Mouse (Mus musculus): ENCODE data around the gene Kmt2e. TPM values are rescaled to one million over a fixed set of nuclear protein-coding genes. Genes with fewer than 3 reads are reported as not detected.

Kmt2e gene
- total RNA-seq, 1 experiment = 9.1 TPM

DNA sequence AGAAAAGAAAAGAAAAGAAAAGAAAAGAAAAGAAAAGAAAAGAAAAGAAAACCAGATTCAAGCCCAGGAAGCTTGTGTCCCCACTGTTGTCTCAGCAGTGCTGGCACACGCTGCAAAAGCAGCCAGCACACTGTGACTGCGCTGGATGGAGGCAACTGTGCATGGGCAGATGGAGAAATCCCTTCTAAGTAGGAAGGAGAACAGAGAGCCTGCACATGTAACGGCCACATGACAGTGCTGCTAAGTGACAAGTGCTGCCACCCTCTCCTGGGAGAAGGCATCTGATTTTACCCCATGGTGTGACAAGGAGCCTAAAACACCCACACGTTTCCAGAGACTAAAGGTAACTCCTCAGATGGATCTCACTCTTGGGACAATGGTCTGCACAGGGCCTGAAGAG is 83.6 kb downstream of the Kmt2e start:
- in situ Hi-C loops (cut with MboI; ENCODE audit: low sequenced_read_pairs in 2 of 2, unreplicated experiment in 2 of 2) = no loop called here
- H3K4me3 ChIP-seq (ENCODE audit: insufficient read depth in 1 of 2, low read depth in 1 of 2, low read length in 2 of 2, poor library complexity in 1 of 2, severe bottlenecking in 1 of 2) = no peak overlapping the region
- H3K27ac ChIP-seq (ENCODE audit: insufficient read depth, low read depth, low read length, poor library complexity, severe bottlenecking) = no peak overlapping the region
- no peak overlapping the region for H3K9ac ChIP-seq (ENCODE audit: insufficient read depth, low read depth, low read length, poor library complexity, severe bottlenecking)
- H3K4me1 ChIP-seq (ENCODE audit: control insufficient read depth in 2 of 2, insufficient read depth in 2 of 2, low read length in 2 of 2, poor library complexity in 1 of 2) = peaks cover 0 to 5% of the 10 kb centered on the region in 2 experiments; a peak in 2 of 4 replicates
- H3K36me3 ChIP-seq (ENCODE audit: control insufficient read depth, insufficient read depth, low read length, poor library complexity, severe bottlenecking) = peaks cover 19% of the 10 kb centered on the region; the same call in 1 of the 2 replicates
- no peaks in the 10 kb centered on the region for H3K9me3 ChIP-seq (ENCODE audit: control insufficient read depth, insufficient read depth, low read depth, low read length)
- TF ChIP-seq ZNF384 (IDR thresholded peaks at IDR 0.05; ENCODE audit: low read depth, low read length) = no peak
- no peak for TF ChIP-seq CHD2 (IDR thresholded peaks at IDR 0.05; ENCODE audit: low read depth, low read length)
- TF ChIP-seq HCFC1 (IDR thresholded peaks at IDR 0.05; ENCODE audit: borderline replicate concordance, insufficient read depth, low read length) = no peak
- no peak for TF ChIP-seq MAFK (IDR thresholded peaks at IDR 0.05; ENCODE audit: insufficient read depth, low read depth, low read length)
- no peak for TF ChIP-seq ZC3H11A (IDR thresholded peaks at IDR 0.05; ENCODE audit: borderline replicate concordance, low read depth, low read length)
- DNase-seq (ENCODE audit: low read depth, low spot score) = no peak

DNA sequence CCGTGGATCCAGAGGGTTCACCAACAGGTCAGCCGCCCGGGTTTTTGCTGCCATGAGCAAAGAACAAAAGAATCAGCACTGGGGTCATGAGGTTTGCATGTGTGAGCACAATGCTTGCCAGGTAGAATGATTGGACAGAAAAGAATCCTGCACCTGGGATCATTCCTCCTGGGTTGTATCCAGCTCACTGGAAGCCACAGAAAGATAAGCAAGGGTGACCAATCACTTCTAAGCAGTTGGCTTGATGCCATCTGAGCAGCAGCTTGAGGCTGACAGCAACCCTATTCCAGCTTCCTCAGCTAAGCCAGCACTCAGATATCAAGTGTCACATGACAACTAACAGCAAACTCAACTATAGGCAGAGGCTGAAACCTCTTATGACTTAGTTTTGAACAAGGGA is 84.4 kb downstream of the Kmt2e start:
- peaks cover 0 to 5% of the 10 kb centered on the region in 2 experiments; a peak in 2 of 4 replicates for H3K4me1 ChIP-seq (ENCODE audit: control insufficient read depth in 2 of 2, insufficient read depth in 2 of 2, low read length in 2 of 2, poor library complexity in 1 of 2)
- in situ Hi-C loops (cut with MboI; ENCODE audit: low sequenced_read_pairs in 2 of 2, unreplicated experiment in 2 of 2) = no loop called here
- no peaks in the 10 kb centered on the region for H3K9me3 ChIP-seq (ENCODE audit: control insufficient read depth, insufficient read depth, low read depth, low read length)
- H3K36me3 ChIP-seq (ENCODE audit: control insufficient read depth, insufficient read depth, low read length, poor library complexity, severe bottlenecking) = peaks cover 19% of the 10 kb centered on the region; the same call in 1 of the 2 replicates
- no peak for DNase-seq (ENCODE audit: low read depth, low spot score)
- no peak overlapping the region for H3K27ac ChIP-seq (ENCODE audit: insufficient read depth, low read depth, low read length, poor library complexity, severe bottlenecking)
- H3K9ac ChIP-seq (ENCODE audit: insufficient read depth, low read depth, low read length, poor library complexity, severe bottlenecking) = no peak overlapping the region
- TF ChIP-seq ZC3H11A (IDR thresholded peaks at IDR 0.05; ENCODE audit: borderline replicate concordance, low read depth, low read length) (no peak), MAFK (IDR thresholded peaks at IDR 0.05; ENCODE audit: insufficient read depth, low read depth, low read length) (no peak), ZNF384 (IDR thresholded peaks at IDR 0.05; ENCODE audit: low read depth, low read length) (no peak)
- no peak overlapping the region for H3K4me3 ChIP-seq (ENCODE audit: insufficient read depth in 1 of 2, low read depth in 1 of 2, low read length in 2 of 2, poor library complexity in 1 of 2, severe bottlenecking in 1 of 2)

DNA sequence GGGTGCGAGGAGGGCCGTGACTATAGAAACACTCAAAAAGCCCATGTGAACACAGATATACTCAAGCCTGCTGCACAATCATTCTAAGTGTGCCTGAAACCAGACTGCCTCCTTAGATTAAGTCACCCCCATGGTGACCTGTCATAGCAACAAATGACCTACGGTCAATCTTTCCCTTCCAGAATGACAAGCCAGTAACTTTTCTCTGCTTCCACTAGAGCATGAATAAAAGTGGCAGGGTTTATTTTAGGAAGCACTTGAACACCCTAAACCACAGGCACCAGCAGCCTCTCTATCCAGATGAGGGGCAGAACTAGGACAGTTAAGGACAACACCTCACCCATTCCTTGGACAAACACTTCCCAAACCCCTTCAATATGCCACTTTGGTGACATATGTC is 85.4 kb downstream of the Kmt2e start:
- Histone ChIP-seq H3K9ac (ENCODE audit: insufficient read depth, low read depth, low read length, poor library complexity, severe bottlenecking) (no peak overlapping the region), H3K36me3 (ENCODE audit: control insufficient read depth, insufficient read depth, low read length, poor library complexity, severe bottlenecking) (peaks cover 18% of the 10 kb centered on the region; the same call in 1 of the 2 replicates), H3K27ac (ENCODE audit: insufficient read depth, low read depth, low read length, poor library complexity, severe bottlenecking) (no peak overlapping the region), H3K9me3 (ENCODE audit: control insufficient read depth, insufficient read depth, low read depth, low read length) (no peaks in the 10 kb centered on the region), H3K4me3 (ENCODE audit: insufficient read depth in 1 of 2, low read depth in 1 of 2, low read length in 2 of 2, poor library complexity in 1 of 2, severe bottlenecking in 1 of 2) (no peak overlapping the region), H3K4me1 (ENCODE audit: control insufficient read depth in 2 of 2, insufficient read depth in 2 of 2, low read length in 2 of 2, poor library complexity in 1 of 2) (peaks cover 0 to 5% of the 10 kb centered on the region in 2 experiments; a peak in 2 of 4 replicates)
- in situ Hi-C loops (cut with MboI; ENCODE audit: low sequenced_read_pairs in 2 of 2, unreplicated experiment in 2 of 2) = no loop called here
- TF ChIP-seq HCFC1 (IDR thresholded peaks at IDR 0.05; ENCODE audit: borderline replicate concordance, insufficient read depth, low read length) (no peak), MAFK (IDR thresholded peaks at IDR 0.05; ENCODE audit: insufficient read depth, low read depth, low read length) (no peak), CHD2 (IDR thresholded peaks at IDR 0.05; ENCODE audit: low read depth, low read length) (no peak), ZNF384 (IDR thresholded peaks at IDR 0.05; ENCODE audit: low read depth, low read length) (no peak), ZC3H11A (IDR thresholded peaks at IDR 0.05; ENCODE audit: borderline replicate concordance, low read depth, low read length) (no peak)
- DNase-seq (ENCODE audit: low read depth, low spot score) = no peak

DNA sequence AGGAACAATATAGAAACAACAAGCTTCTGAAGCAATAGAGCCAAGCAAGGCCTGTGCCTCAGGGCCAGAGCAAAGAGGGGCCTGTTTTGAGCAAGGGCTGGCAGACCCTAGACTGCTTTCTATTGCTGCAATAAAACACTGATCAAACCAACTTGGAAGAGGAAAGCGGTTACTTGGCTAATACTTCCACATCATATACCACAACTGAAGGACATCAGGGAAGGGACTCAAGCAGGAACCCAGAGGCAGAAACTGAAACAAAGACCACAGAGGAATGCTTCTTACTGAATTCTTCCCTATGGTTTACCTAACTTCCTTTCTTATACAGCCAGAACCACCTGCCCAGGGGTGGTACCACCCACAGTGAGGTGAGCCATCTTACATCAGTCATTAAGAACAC is 87.4 kb downstream of the Kmt2e start:
- TF ChIP-seq ZNF384 (IDR thresholded peaks at IDR 0.05; ENCODE audit: low read depth, low read length) (no peak), MAFK (IDR thresholded peaks at IDR 0.05; ENCODE audit: insufficient read depth, low read depth, low read length) (no peak), CHD2 (IDR thresholded peaks at IDR 0.05; ENCODE audit: low read depth, low read length) (no peak), HCFC1 (IDR thresholded peaks at IDR 0.05; ENCODE audit: borderline replicate concordance, insufficient read depth, low read length) (no peak), ZC3H11A (IDR thresholded peaks at IDR 0.05; ENCODE audit: borderline replicate concordance, low read depth, low read length) (no peak)
- H3K4me1 ChIP-seq (ENCODE audit: control insufficient read depth in 2 of 2, insufficient read depth in 2 of 2, low read length in 2 of 2, poor library complexity in 1 of 2) = no peaks in the 10 kb centered on the region
- in situ Hi-C loops (cut with MboI; ENCODE audit: low sequenced_read_pairs in 2 of 2, unreplicated experiment in 2 of 2) = no loop called here
- H3K4me3 ChIP-seq (ENCODE audit: insufficient read depth in 1 of 2, low read depth in 1 of 2, low read length in 2 of 2, poor library complexity in 1 of 2, severe bottlenecking in 1 of 2) = no peak overlapping the region
- no peak overlapping the region for H3K27ac ChIP-seq (ENCODE audit: insufficient read depth, low read depth, low read length, poor library complexity, severe bottlenecking)
- no peaks in the 10 kb centered on the region for H3K9me3 ChIP-seq (ENCODE audit: control insufficient read depth, insufficient read depth, low read depth, low read length)
- H3K36me3 ChIP-seq (ENCODE audit: control insufficient read depth, insufficient read depth, low read length, poor library complexity, severe bottlenecking) = peaks cover 12% of the 10 kb centered on the region; the same call in 1 of the 2 replicates
- no peak overlapping the region for H3K9ac ChIP-seq (ENCODE audit: insufficient read depth, low read depth, low read length, poor library complexity, severe bottlenecking)
- no peak for DNase-seq (ENCODE audit: low read depth, low spot score)

DNA sequence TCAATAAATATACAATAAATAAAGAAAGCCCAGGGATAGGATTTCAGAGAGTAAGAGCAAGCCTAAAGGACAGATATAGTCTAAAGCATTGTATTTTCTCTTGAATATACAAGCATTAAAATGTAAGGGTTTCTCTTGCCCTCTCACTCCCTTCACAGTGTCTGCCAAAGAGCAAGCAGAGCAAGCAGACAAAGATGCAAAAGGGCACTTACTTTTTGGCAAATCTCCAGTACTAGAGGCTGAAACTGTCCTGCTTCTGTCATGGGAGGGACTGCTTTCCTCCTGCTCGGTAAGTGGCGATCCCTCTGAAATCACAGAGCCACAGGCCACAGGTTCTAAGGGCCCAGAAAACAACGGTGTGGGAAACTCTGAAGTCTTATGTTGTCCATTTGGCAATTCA is 89.7 kb downstream of the Kmt2e start:
- Histone ChIP-seq H3K4me1 (ENCODE audit: control insufficient read depth in 2 of 2, insufficient read depth in 2 of 2, low read length in 2 of 2, poor library complexity in 1 of 2) (no peaks in the 10 kb centered on the region), H3K4me3 (ENCODE audit: insufficient read depth in 1 of 2, low read depth in 1 of 2, low read length in 2 of 2, poor library complexity in 1 of 2, severe bottlenecking in 1 of 2) (no peak overlapping the region), H3K9me3 (ENCODE audit: control insufficient read depth, insufficient read depth, low read depth, low read length) (no peaks in the 10 kb centered on the region), H3K9ac (ENCODE audit: insufficient read depth, low read depth, low read length, poor library complexity, severe bottlenecking) (no peak overlapping the region), H3K27ac (ENCODE audit: insufficient read depth, low read depth, low read length, poor library complexity, severe bottlenecking) (no peak overlapping the region), H3K36me3 (ENCODE audit: control insufficient read depth, insufficient read depth, low read length, poor library complexity, severe bottlenecking) (peaks cover 9% of the 10 kb centered on the region; the same call in 1 of the 2 replicates)
- TF ChIP-seq MAFK (IDR thresholded peaks at IDR 0.05; ENCODE audit: insufficient read depth, low read depth, low read length) (no peak), HCFC1 (IDR thresholded peaks at IDR 0.05; ENCODE audit: borderline replicate concordance, insufficient read depth, low read length) (no peak), ZNF384 (IDR thresholded peaks at IDR 0.05; ENCODE audit: low read depth, low read length) (no peak), ZC3H11A (IDR thresholded peaks at IDR 0.05; ENCODE audit: borderline replicate concordance, low read depth, low read length) (no peak), CHD2 (IDR thresholded peaks at IDR 0.05; ENCODE audit: low read depth, low read length) (no peak)
- in situ Hi-C loops (cut with MboI; ENCODE audit: low sequenced_read_pairs in 2 of 2, unreplicated experiment in 2 of 2) = no loop called here
- DNase-seq (ENCODE audit: low read depth, low spot score) = no peak

Measured in ES-E14 (cell line).